ENCODE assay signal across 17 mouse cellular contexts in the genomic region with DNA sequence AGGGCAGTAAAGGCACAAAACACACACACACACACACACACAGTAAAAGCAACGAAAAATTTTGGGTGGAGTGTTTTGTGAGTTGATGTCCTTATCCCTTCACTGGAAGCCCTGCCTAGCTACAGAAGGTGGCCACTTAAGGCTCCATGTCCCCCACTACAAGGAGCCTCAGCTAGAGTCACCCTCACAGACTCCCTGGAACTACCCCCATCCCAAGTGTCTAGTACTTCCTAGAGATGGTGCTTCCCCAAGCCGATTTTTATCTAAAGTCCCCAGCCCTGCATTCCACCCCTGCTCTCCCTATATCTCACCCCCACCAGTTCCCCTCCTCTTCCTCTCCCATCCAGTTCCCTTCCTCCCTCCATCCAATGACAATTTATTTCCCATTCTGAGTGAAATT.
"Had no signal": no experiment of that assay in that cellular context is flagged by ENCODE, and none has a peak within 500 bp of the region (broad histone marks: within the 10 kb centered on the region; RNA-seq: fewer than 3 reads in every experiment).

No protein-coding gene starts in this region.

- H3K4me2 ChIP-seq: lung, embryonic 15.5 days; midbrain, embryonic 11.5 days; midbrain, embryonic 13.5 days; midbrain, embryonic 15.5 days; neural tube, embryonic 12.5 days; stomach, embryonic 15.5 days had no signal

- H3K27ac ChIP-seq: lung, embryonic 15.5 days; macrophage; midbrain, embryonic 13.5 days; midbrain, embryonic 15.5 days; neural tube, embryonic 12.5 days; stomach, embryonic 15.5 days; stomach, postnatal 0 days had no signal

- H3K4me1 ChIP-seq: lung, embryonic 15.5 days; midbrain, embryonic 13.5 days; midbrain, embryonic 15.5 days; neural tube, embryonic 12.5 days; stomach, embryonic 15.5 days had no signal

- H3K9ac ChIP-seq: lung, embryonic 15.5 days; midbrain, embryonic 13.5 days; midbrain, embryonic 15.5 days; neural tube, embryonic 12.5 days; stomach, embryonic 15.5 days had no signal

- H3K4me3 ChIP-seq: lung, embryonic 15.5 days; megakaryocyte, embryonic 14.5 days; midbrain, embryonic 13.5 days; midbrain, embryonic 15.5 days; neural tube, embryonic 12.5 days; stomach, embryonic 15.5 days had no signal

- H3K36me3 ChIP-seq: lung, embryonic 15.5 days; midbrain, embryonic 13.5 days; midbrain, embryonic 15.5 days; neural tube, embryonic 12.5 days; stomach, embryonic 15.5 days had no signal

- DNase-seq: lung, adult 2 months; lung, postnatal 14 days; lung, postnatal 36 days; right cerebral cortex, postnatal 14 days; thymus, adult 2 months; thymus, postnatal 25 days; thymus, postnatal 4 days had no signal

- H3K27me3 ChIP-seq: lung, embryonic 15.5 days; megakaryocyte, embryonic 14.5 days; midbrain, embryonic 13.5 days; midbrain, embryonic 15.5 days; neural tube, embryonic 12.5 days; stomach, embryonic 15.5 days had no signal

- ATAC-seq: lung, postnatal 0 days; midbrain, embryonic 13.5 days; midbrain, embryonic 15.5 days had no signal

- H3K9me3 ChIP-seq: lung, embryonic 15.5 days; midbrain, embryonic 13.5 days; midbrain, embryonic 15.5 days; neural tube, embryonic 12.5 days; stomach, embryonic 15.5 days had no signal
